Mouse (Mus musculus): ENCODE measurements around the gene Eno1.

DNA sequence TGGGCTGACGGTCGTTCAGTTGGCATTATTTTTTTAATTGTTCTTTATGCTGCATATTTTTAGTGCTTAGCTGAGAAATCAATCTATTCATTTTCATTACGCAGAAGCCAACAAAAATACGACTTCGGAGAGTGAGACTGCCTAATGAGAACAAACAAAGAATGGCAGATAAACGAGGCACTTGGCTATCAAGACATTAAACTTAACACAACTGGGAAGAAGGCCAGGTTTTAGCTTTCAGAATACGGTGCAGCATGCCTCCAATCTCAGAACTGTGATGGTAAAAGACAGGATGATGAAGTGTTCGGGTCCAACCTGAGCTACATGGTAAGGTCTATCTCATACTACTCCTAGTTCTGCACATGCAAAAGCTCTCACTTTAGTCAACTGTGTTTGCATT is 25.8 kb downstream of the Eno1 start:
- TF ChIP-seq CTCF (IDR thresholded peaks at IDR 0.05; ENCODE audit: low read depth, low read length): no peak
- no peak for TF ChIP-seq TAL1 (conservative IDR thresholded peaks at IDR 0.05; ENCODE audit: low read depth, low read length)

All from G1E (cell line).